Mouse (Mus musculus) v-Abl transformed pro-B cells (cell line): ENCODE data around the gene Crhr1.

Experiments
- in situ Hi-C, 2 experiments: fragments of 400-800 bp; cut with MboI; formaldehyde crosslinking; loops; one replicate each; pipeline ENCODE4 v1.15.1; 2025; ENCODE audit not compliant: unreplicated experiment in 2 of 2

Gene Crhr1

GRCm38 (mm10) chr11:104132580-104133441 lies at the start of gene Crhr1:
Gene Crhr1, plus strand, starts transcription at chr11:104132855.
- in situ Hi-C loops = no loop called here

DNA sequence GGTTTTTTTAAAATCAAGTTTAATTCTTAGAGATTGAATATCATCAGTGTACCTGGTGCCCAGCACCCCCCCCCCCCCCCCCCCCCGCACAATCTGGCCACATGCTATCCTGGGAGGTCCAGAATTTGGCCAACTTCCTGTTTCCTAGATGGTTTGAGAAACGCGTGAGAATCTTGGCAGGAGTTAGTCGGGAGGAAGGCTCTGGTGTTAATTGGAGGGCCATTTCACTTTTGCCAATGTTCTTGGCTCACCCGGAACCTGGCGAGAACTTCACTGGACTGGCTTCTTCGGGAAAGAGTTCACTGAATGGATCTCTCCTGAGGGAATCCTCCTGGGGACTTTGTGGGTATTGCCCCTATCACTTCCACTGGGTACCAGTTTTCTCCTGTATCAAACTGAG lies 49.4 kb upstream of the Crhr1 start:
- in situ Hi-C loops = no loop called here

DNA sequence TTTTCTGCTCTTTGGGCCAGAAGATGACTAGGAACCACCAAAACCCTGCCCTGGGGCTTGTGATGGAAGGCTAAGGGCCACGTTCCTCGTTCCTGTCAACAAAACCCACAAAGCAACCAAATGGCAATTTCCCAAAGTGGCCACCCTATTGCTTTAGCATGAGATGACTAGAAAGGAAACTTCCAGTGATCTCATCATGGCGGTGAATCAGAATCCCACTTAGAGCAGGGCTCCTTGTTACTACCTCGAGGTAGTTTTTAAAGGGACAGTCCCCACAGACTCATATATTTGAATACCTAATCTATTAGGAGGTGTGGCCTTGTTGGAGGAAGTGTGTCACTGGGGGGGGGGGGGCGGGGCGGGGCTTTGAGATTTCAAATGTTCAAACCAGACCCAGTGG lies 48.9 kb upstream of the Crhr1 start:
- in situ Hi-C loops = no loop called here

DNA sequence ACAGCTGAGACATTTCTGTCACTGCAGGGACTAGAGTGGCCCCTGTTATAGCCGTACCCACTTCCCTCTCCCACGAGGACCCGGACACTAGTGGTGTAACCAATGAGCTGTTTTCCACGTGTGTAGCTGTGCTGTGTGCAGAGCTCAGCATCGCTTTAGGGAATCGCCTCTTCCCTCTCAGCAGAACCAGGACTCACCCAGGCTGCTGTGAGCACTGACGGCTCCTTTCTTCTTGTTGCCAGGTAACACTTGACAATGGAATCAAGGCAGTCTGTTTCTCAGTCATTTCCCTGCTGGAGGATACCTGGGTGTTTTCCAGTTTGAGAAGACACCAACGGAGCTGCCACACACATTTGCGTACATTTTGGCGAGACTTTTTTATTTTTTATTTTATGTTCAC lies 44.1 kb upstream of the Crhr1 start:
- in situ Hi-C loops = no loop called here

DNA sequence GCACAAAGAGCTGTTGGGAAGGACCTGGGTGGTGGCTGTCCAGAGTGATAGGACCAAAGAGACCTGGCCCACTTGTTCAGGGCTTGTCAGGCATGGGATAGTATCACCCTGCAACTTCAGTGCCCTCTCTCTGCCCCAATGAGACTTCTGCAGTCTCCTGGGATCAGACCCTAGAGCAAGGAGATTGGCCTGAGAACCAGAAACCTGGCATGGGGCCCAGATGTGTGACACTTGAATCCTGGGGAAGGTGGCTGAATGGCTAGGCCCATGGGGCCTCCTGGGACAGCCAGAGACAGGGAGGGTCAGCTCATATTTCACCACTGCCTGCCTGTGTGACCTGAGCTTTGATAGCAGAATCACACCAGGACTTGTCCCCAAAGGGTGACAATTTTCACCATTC lies 41.9 kb upstream of the Crhr1 start:
- in situ Hi-C loops = no loop called here

DNA sequence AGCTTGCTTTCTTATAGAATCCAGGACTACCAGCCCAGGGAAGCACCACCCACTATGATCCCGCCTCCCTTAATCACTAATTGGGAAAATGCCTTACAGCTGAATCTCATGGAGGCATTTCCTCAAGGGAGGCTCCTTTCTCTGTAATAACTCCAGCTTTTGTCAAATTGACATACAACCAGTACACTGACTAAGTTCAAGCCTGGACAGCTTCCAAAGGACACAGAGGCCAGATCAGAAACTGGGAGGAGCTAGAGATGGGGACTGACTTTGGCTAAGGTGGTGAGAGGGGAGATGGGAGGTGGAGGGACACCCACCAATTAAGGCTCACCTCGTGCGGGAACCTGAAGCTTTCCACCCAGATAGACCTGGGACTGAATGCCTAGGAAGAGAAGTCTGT lies 37.5 kb upstream of the Crhr1 start:
- in situ Hi-C loops = no loop called here

GRCm38 (mm10) chr11:104096536-104096935 lies 36.1 kb upstream of the Crhr1 start:
- in situ Hi-C loops = no loop called here

DNA sequence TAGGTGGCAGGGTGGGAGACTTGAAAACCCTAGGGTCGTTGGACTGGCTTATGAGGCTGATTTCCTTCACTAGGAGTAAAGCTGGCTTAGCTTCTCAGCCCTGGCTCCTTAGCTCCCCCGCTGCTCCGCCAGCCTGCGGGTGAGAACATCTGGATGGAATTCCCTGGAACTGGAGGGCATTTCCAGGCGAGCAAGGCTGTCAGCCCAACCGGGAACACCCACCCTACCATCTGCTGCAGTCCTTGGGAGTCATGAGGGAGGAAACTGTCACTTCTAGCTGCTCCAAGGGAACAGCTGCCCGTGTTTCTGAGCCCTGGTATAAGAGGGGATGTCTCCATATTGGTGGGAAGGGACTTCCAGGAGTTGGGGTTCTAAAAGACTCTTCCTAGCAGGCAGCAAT lies 33.1 kb upstream of the Crhr1 start:
- in situ Hi-C loops = no loop called here

GRCm38 (mm10) chr11:104102641-104103040 lies 30.0 kb upstream of the Crhr1 start:
- in situ Hi-C loops = no loop called here

DNA sequence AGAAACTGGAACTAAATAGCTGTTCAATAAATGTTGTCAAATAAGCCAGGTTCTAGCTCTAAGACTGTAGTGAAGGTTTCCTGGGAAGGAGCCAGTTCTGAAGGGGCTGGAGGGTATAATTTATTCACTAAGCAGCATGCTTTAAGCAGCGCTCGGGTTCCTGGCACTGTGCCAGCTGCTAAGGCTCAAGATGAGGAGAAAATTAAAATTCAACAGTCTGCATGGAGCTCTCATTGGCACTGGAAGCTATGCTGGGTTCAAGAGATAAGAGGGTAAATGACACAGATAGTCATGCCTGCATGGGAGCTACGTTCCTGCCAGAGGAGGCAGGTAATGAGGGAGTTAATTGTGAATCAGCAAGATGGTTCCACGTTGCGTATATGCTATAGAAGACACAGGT lies 26.3 kb upstream of the Crhr1 start:
- in situ Hi-C loops = no loop called here

GRCm38 (mm10) chr11:104106969-104107368 lies 25.7 kb upstream of the Crhr1 start:
- in situ Hi-C loops = no loop called here

- in situ Hi-C loops = no loop called here
Measured at GRCm38 (mm10) chr11:104110366-104110765, 22.3 kb upstream of the Crhr1 start.

- in situ Hi-C loops = no loop called here
Measured at GRCm38 (mm10) chr11:104111851-104112250, 20.8 kb upstream of the Crhr1 start.

DNA sequence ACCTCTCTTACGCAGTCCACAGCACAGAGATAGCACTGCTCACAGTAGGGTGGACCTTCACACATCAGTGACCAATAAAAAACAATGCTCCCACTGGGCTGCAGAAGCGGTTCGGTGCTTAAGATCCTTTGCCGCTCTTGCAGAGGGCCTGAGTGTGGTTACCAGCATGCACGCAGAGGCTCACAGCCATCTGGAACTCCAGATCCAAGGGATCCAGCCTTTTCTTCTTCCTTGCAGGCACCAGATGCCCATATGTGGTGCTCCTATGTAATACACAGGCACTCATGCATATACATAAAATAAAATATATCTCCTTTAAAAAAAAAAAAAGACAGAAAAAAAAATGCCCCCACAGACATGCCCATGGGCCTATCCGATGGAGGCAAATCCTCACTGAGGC lies 19.0 kb upstream of the Crhr1 start:
- in situ Hi-C loops = no loop called here

DNA sequence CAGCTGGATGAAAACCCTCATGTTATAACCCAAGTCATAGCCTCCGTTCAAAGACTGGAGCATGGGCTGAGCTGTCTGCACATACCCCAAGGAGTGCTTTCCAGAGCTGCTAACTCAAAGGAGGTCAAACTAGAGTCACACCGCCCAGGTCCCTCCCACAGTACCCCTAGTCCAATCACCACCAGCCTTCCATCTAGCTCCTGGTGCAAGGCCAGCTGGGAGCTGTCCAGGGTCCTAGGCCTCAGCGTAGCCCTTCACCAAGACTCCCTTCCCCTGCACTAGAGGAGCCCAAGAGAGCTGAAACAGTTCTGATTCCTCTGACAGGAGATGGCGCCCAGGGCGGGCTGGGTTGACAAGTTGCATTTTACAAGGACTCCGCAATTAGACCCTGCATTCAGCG lies 18.0 kb upstream of the Crhr1 start:
- in situ Hi-C loops = no loop called here

- in situ Hi-C loops = no loop called here
Measured at GRCm38 (mm10) chr11:104118356-104118755, 14.3 kb upstream of the Crhr1 start.

DNA sequence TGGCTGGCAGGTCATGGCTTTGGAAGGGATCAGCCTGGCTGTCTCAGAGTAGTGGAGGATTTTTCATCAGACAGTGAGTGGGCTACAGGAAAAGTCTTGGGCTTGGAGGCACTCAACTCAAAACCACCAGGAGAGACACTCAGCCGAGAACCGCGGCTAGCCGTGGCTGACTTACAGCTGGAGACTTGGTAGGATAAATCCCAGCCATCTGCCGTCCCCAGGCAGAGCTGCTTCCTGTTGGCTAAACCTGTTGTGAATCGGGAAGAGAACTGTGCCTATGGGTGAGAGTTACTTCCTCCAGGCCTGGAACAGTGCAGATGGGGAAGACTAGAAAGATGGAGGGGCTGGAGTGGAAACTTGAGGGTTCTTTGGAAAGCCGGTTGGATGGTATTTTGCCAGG lies 9.7 kb upstream of the Crhr1 start:
- in situ Hi-C loops = no loop called here

DNA sequence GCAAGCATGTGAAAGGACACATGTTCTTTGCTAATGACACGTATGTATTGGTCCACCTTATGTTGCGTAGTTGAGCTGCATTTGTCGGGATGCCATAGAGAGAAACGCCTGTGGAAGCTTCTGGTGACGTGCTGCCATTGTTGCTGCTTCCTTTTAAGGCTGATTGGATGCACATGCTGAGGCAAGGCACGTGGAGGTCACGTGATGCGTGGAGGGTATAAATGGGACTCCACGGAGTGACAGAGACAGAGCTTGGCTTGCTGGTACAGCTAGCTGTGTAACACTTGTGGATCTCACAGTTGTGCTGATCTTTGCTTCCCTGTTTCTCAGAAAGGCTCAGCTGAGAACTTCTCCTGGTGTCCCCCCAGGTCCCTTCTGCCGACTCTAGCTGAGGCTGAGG lies 9.2 kb upstream of the Crhr1 start:
- in situ Hi-C loops = no loop called here

DNA sequence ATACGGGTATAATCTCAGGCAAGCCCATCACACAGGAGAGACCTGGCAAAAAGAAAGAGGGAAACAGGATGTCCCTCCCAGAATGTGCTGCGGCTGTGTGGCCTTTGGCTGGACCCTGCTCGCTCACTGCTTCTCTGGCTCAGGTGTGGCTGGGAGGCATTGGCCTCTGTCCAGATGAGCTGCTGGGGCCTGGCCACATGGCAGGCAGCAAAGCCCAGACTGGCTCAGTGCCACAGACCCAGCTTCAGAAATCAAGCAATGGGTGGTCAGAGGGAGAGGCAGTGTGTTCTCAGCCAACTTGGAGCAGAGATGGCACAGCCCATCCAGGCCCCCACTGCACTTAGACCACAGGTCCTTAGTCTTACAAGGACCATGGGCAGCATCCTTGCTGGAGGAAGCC lies 8.1 kb upstream of the Crhr1 start:
- in situ Hi-C loops = no loop called here

DNA sequence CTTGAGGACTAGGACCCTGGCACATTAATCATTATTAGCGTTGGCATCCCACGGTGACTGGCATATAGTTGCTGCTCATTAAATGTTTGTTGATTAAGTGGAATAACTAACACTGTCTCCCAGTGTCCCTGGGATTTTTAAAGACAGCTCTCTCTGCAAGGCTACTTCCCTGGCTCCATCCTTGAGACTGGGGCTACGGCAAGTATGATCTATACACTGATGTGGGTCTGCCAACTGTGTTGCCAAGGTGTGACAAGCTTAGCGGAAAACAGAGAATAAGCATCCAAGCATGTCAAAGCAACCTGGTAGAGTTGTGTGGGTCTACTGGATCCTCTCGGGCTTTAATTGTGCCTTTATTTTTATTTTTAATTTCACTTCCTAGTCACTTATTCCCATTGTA lies 3.2 kb upstream of the Crhr1 start:
- in situ Hi-C loops = no loop called here

- in situ Hi-C loops = no loop called here
Measured at GRCm38 (mm10) chr11:104130721-104131647, 1.7 kb upstream of the Crhr1 start.

DNA sequence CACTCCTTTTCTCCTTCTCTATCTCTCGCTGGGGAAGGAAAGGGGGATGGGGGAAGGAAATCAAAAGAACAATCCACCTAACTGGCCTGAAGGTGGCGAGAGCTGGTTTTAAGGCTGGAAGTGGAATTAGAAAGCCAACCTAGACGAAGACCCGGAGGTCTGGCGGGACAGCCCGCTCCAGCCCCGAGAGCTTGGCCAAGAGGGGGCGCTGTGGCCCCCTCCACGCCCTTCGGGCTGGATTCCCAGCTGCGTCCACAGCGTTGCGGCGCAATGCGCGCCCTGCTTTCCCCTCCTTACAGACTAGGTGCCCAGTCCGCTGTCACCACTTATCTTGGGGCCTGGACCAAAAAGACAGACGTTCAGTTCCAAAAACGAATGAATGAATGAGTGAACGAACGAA lies 899 bp upstream of the Crhr1 start:
- in situ Hi-C loops = no loop called here
